ENCODE assay signal across 9 mouse cellular contexts in genomic region chr8:110718209-110718968, GRCm38 (mm10). TPM values are rescaled to one million over a fixed set of nuclear protein-coding genes. Genes with fewer than 3 reads are reported as not detected.
A peak's percentile ranks its signal among the peaks of the same experiment; 100 is the strongest.
DNase-seq lines count a peak whose midpoint lies in the region; ATAC-seq and TF ChIP-seq lines count a peak whose summit lies in the region.
"Had no signal": no experiment of that assay in that cellular context is flagged by ENCODE, and none has a peak within 500 bp of the region (broad histone marks: within the 10 kb centered on the region; RNA-seq: fewer than 3 reads in every experiment).

No protein-coding gene starts in this region.

- no peaks in the 10 kb centered on the region; the same call in 1 of the 2 replicates for H3K27me3 ChIP-seq in heart, embryonic 11.5 days (ENCODE audit: control insufficient read depth, insufficient read depth, low read length)
- H3K27me3 ChIP-seq in midbrain, embryonic 13.5 days: no peaks in the 10 kb centered on the region
- no peaks in the 10 kb centered on the region for H3K27me3 ChIP-seq in midbrain, embryonic 15.5 days (replicated peaks)
- H3K27me3 ChIP-seq in heart, postnatal 0 days (ENCODE audit: control insufficient read depth, insufficient read depth, low read length): no peaks in the 10 kb centered on the region

- H3K9ac ChIP-seq in heart, embryonic 11.5 days (ENCODE audit: low read depth, low read length): 0 out of 2 replicates have a peak overlapping the region, but pooled peaks have one; percentile 36
- H3K9ac ChIP-seq in midbrain, embryonic 13.5 days (replicated peaks): 0 out of 2 replicates have a peak overlapping the region, but pooled peaks have one; percentile 33
- H3K9ac ChIP-seq in midbrain, embryonic 15.5 days: no peak overlapping the region
- no peak overlapping the region for H3K9ac ChIP-seq in heart, postnatal 0 days (replicated peaks; ENCODE audit: low read depth, low read length)

- DNase-seq in heart, adult 8-10 months (ENCODE audit: low spot score): no peak
- DNase-seq in heart, postnatal 0 days (ENCODE audit: low spot score): no peak
- peak; percentile 59 for DNase-seq in skeletal muscle tissue, adult 2 months (ENCODE audit: low read depth, low spot score)
- no peak for DNase-seq in thymus, adult 18-20 months
- no peak for DNase-seq in adrenal gland, postnatal 25 days
- DNase-seq: right cerebral cortex, postnatal 25 days had no signal

- TF ChIP-seq CTCF in heart, postnatal 0 days (IDR thresholded peaks at IDR 0.05; ENCODE audit: low read depth): no peak

- WGBS in heart, embryonic 11.5 days (ENCODE audit: insufficient replicate concordance): 86% methylated on average over 8 of the region's 8 CpGs
- WGBS in midbrain, embryonic 13.5 days: 89% methylated on average over 8 of the region's 8 CpGs
- 89% methylated on average over 8 of the region's 8 CpGs for WGBS in midbrain, embryonic 15.5 days
- 92% methylated on average over 8 of the region's 8 CpGs for WGBS in heart, postnatal 0 days

- TF ChIP-seq EP300 in heart, postnatal 0 days (IDR thresholded peaks at IDR 0.05; ENCODE audit: low read depth): no peak

- peaks cover 64% of the 10 kb centered on the region for H3K4me1 ChIP-seq in heart, embryonic 11.5 days (ENCODE audit: control insufficient read depth, insufficient read depth, low read length)
- peaks cover 68% of the 10 kb centered on the region for H3K4me1 ChIP-seq in midbrain, embryonic 13.5 days (replicated peaks)
- H3K4me1 ChIP-seq in midbrain, embryonic 15.5 days: peaks cover 60% of the 10 kb centered on the region
- H3K4me1 ChIP-seq in heart, postnatal 0 days (ENCODE audit: control insufficient read depth, insufficient read depth): peaks cover 48% of the 10 kb centered on the region

- H3K36me3 ChIP-seq in heart, embryonic 11.5 days (ENCODE audit: control insufficient read depth, insufficient read depth, low read length): no peaks in the 10 kb centered on the region
- H3K36me3 ChIP-seq in midbrain, embryonic 13.5 days: peaks cover 21% of the 10 kb centered on the region
- H3K36me3 ChIP-seq in midbrain, embryonic 15.5 days (replicated peaks): no peaks in the 10 kb centered on the region
- H3K36me3 ChIP-seq in heart, postnatal 0 days (replicated peaks; ENCODE audit: control insufficient read depth, insufficient read depth, low read length): no peaks in the 10 kb centered on the region

- H3K9me3 ChIP-seq in heart, embryonic 11.5 days (replicated peaks; ENCODE audit: control insufficient read depth, low read length): no peaks in the 10 kb centered on the region
- no peaks in the 10 kb centered on the region for H3K9me3 ChIP-seq in midbrain, embryonic 13.5 days
- H3K9me3 ChIP-seq in midbrain, embryonic 15.5 days: no peaks in the 10 kb centered on the region
- no peaks in the 10 kb centered on the region for H3K9me3 ChIP-seq in heart, postnatal 0 days (replicated peaks; ENCODE audit: control insufficient read depth, low read length)

- no peak overlapping the region for H3K4me2 ChIP-seq in heart, embryonic 11.5 days
- no peak overlapping the region for H3K4me2 ChIP-seq in midbrain, embryonic 13.5 days (replicated peaks)
- no peak overlapping the region for H3K4me2 ChIP-seq in midbrain, embryonic 15.5 days
- H3K4me2 ChIP-seq in heart, postnatal 0 days (ENCODE audit: low read depth, low read length): no peak overlapping the region

- no peak overlapping the region for H3K4me3 ChIP-seq in heart, embryonic 11.5 days (ENCODE audit: low read depth, low read length)
- no peak overlapping the region for H3K4me3 ChIP-seq in midbrain, embryonic 13.5 days (replicated peaks)
- H3K4me3 ChIP-seq in midbrain, embryonic 15.5 days: no peak overlapping the region
- H3K4me3 ChIP-seq in heart, postnatal 0 days (ENCODE audit: low read depth, low read length): no peak overlapping the region

- no peak overlapping the region for H3K27ac ChIP-seq in heart, embryonic 11.5 days (ENCODE audit: low read depth, low read length)
- no peak overlapping the region for H3K27ac ChIP-seq in midbrain, embryonic 13.5 days
- no peak overlapping the region for H3K27ac ChIP-seq in midbrain, embryonic 15.5 days
- peak overlapping the region; percentile 43 for H3K27ac ChIP-seq in heart, postnatal 0 days (ENCODE audit: low read depth)

- ATAC-seq in heart, embryonic 11.5 days (replicated peaks; ENCODE audit: insufficient number of reproducible peaks, low FRiP score, low TSS enrichment): no peak
- no peak for ATAC-seq in midbrain, embryonic 13.5 days
- ATAC-seq in midbrain, embryonic 15.5 days (replicated peaks): no peak
- no peak for ATAC-seq in heart, postnatal 0 days (ENCODE audit: insufficient read depth, low read depth)

RNA-seq across cellular contexts. Expression of gene Mtss1l, which starts 2.9 kb away (rescaled TPM):
- polyA plus RNA-seq in heart, embryonic 11.5 days (2014; fragmentation: Nextera tagmentation; extraction: Ambion mirVana): 9.2 and 9.5 TPM in 2 replicates
- total RNA-seq in heart, adult 8-10 months (2022): 10 to 100 TPM; 37.7 to 46.3 (median 39.9) TPM
- polyA plus RNA-seq in midbrain, embryonic 13.5 days (2015; fragmentation: Nextera tagmentation; extraction: Ambion mirVana): 13.7 and 16.6 TPM in 2 replicates
- polyA plus RNA-seq in midbrain, embryonic 15.5 days (2015; fragmentation: Nextera tagmentation; extraction: Ambion mirVana): 45.7 and 50.0 TPM in 2 replicates
- total RNA-seq in heart, postnatal 0 days (2014; rRNA removed; ENCODE audit: low replicate concordance): 11.3 and 12.6 TPM in 2 replicates
- polyA plus RNA-seq in heart, postnatal 0 days (2015; fragmentation: Nextera tagmentation; extraction: Ambion mirVana): 4.1 and 5.1 TPM in 2 replicates
- 23.9 and 27.7 TPM in 2 replicates for total RNA-seq in adrenal gland, postnatal 25 days (2021)

Comparison
In these comparisons a context has a peak if more than half of its experiments do, and no peak if none do; other contexts are left out.
1. H3K9ac ChIP-seq: peak in heart, embryonic 11.5 days (single experiment) and midbrain, embryonic 13.5 days (single experiment); none in midbrain, embryonic 15.5 days (single experiment) and heart, postnatal 0 days (single experiment).